Mouse (Mus musculus): Measurements from ENCODE around the gene Glra3. TPM values are rescaled to one million over a fixed set of nuclear protein-coding genes. Genes with fewer than 3 reads are reported as not detected.

Gene Glra3
- polyA plus RNA-seq, 1 experiment from 2014 or later: 0.09 TPM

GRCm38 (mm10) chr8:56150697-56151096 is 210.4 kb downstream of the Glra3 start:
- Histone ChIP-seq H3K27ac (no peak overlapping the region), H3K9ac (no peak overlapping the region), H3K27me3 (no peaks in the 10 kb centered on the region), H3K4me2 (no peak overlapping the region), H3K4me3 (replicated peaks) (no peak overlapping the region), H3K36me3 (no peaks in the 10 kb centered on the region), H3K9me3 (replicated peaks) (no peaks in the 10 kb centered on the region), H3K4me1 (no peaks in the 10 kb centered on the region)
- 73% methylated on average over 1 of the region's 1 CpGs for WGBS
- ATAC-seq (replicated peaks; ENCODE audit: low FRiP score): no peak

- no peaks in the 10 kb centered on the region for H3K27me3 ChIP-seq
- no peak overlapping the region for H3K9ac ChIP-seq
- no peaks in the 10 kb centered on the region for H3K4me1 ChIP-seq
- WGBS: 87% methylated on average over 5 of the region's 5 CpGs
- no peak for ATAC-seq (replicated peaks; ENCODE audit: low FRiP score)
- H3K36me3 ChIP-seq: no peaks in the 10 kb centered on the region
- no peak overlapping the region for H3K27ac ChIP-seq
- H3K4me2 ChIP-seq: no peak overlapping the region
- H3K4me3 ChIP-seq (replicated peaks): no peak overlapping the region
- H3K9me3 ChIP-seq (replicated peaks): no peaks in the 10 kb centered on the region
These were observed 211.3 kb downstream of the Glra3 start for GRCm38 (mm10) chr8:56151574-56151973.

GRCm38 (mm10) chr8:56158966-56159365 is 218.7 kb downstream of the Glra3 start:
- Histone ChIP-seq H3K9ac (no peak overlapping the region), H3K36me3 (no peaks in the 10 kb centered on the region), H3K27me3 (no peaks in the 10 kb centered on the region), H3K9me3 (replicated peaks) (no peaks in the 10 kb centered on the region), H3K27ac (no peak overlapping the region), H3K4me3 (replicated peaks) (no peak overlapping the region), H3K4me1 (no peaks in the 10 kb centered on the region), H3K4me2 (no peak overlapping the region)
- WGBS: 47% methylated on average over 2 of the region's 2 CpGs
- no peak for ATAC-seq (replicated peaks; ENCODE audit: low FRiP score)

Other genes with a start within 250 kb of the Glra3 start
- not detected in 2 replicates for gene Adam29, start 33.5 kb upstream of the Glra3 start, polyA plus RNA-seq (2015; fragmentation: Nextera tagmentation; extraction: Ambion mirVana)

All from kidney, embryonic 15.5 days (tissue).